Mouse (Mus musculus): ENCODE measurements around the gene Agap1. TPM values are rescaled to one million over a fixed set of nuclear protein-coding genes. Genes with fewer than 3 reads are reported as not detected.
A peak's percentile ranks its signal among the peaks of the same experiment; 100 is the strongest.

Agap1 gene
- polyA plus RNA-seq, 1 experiment from 2014 or later = 10.8 TPM

GRCm38 (mm10) chr1:89912392-89912791 lies 457.8 kb downstream of the Agap1 start:
- Histone ChIP-seq H3K4me2 (no peak overlapping the region), H3K27me3 (ENCODE audit: control insufficient read depth, insufficient read depth, low read length) (peaks cover 10% of the 10 kb centered on the region), H3K9me3 (replicated peaks; ENCODE audit: control insufficient read depth, low read length) (no peaks in the 10 kb centered on the region), H3K27ac (ENCODE audit: low read depth, low read length) (no peak overlapping the region), H3K4me1 (ENCODE audit: control insufficient read depth, insufficient read depth, low read length) (no peaks in the 10 kb centered on the region), H3K9ac (ENCODE audit: low read depth, low read length) (no peak overlapping the region), H3K4me3 (ENCODE audit: low read depth, low read length) (no peak overlapping the region), H3K36me3 (ENCODE audit: control insufficient read depth, insufficient read depth, low read length) (no peaks in the 10 kb centered on the region)
- WGBS (ENCODE audit: insufficient replicate concordance) = 48% methylated on average over 5 of the region's 5 CpGs
- no peak for ATAC-seq (replicated peaks; ENCODE audit: insufficient number of reproducible peaks, low FRiP score, low TSS enrichment)

DNA sequence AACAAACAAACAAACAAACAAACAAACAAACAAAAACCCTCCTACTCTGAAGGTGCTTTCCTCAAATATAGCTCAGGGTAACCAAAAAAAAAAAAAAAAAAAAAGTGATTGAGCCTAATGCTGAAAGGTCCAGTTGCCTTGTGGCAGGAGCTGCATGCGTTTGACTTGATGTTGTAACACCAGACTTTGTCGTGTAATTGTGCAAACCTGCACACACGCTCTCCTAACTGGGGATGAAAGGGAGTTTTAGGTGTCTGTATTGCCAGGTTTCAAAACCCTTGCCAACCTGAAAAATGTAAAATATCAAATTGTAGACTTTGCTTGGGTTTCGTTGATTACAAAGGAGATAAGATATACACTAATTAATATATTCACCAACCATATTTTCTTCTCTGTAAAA lies 459.0 kb downstream of the Agap1 start:
- Histone ChIP-seq H3K9me3 (replicated peaks; ENCODE audit: control insufficient read depth, low read length) (no peaks in the 10 kb centered on the region), H3K27ac (ENCODE audit: low read depth, low read length) (no peak overlapping the region), H3K9ac (ENCODE audit: low read depth, low read length) (no peak overlapping the region), H3K4me3 (ENCODE audit: low read depth, low read length) (no peak overlapping the region), H3K4me1 (ENCODE audit: control insufficient read depth, insufficient read depth, low read length) (no peaks in the 10 kb centered on the region), H3K36me3 (ENCODE audit: control insufficient read depth, insufficient read depth, low read length) (no peaks in the 10 kb centered on the region), H3K27me3 (ENCODE audit: control insufficient read depth, insufficient read depth, low read length) (peaks cover 21% of the 10 kb centered on the region), H3K4me2 (no peak overlapping the region)
- 62% methylated on average over 4 of the region's 4 CpGs for WGBS (ENCODE audit: insufficient replicate concordance)
- no peak for ATAC-seq (replicated peaks; ENCODE audit: insufficient number of reproducible peaks, low FRiP score, low TSS enrichment)

GRCm38 (mm10) chr1:89918111-89918510 lies 463.5 kb downstream of the Agap1 start:
- Histone ChIP-seq H3K4me2 (no peak overlapping the region), H3K9ac (ENCODE audit: low read depth, low read length) (no peak overlapping the region), H3K36me3 (ENCODE audit: control insufficient read depth, insufficient read depth, low read length) (no peaks in the 10 kb centered on the region), H3K27ac (ENCODE audit: low read depth, low read length) (no peak overlapping the region), H3K9me3 (replicated peaks; ENCODE audit: control insufficient read depth, low read length) (0 out of 2 replicates have a peak, but pooled peaks cover 3% of the 10 kb centered on the region), H3K4me3 (ENCODE audit: low read depth, low read length) (no peak overlapping the region), H3K4me1 (ENCODE audit: control insufficient read depth, insufficient read depth, low read length) (peaks cover 7% of the 10 kb centered on the region), H3K27me3 (ENCODE audit: control insufficient read depth, insufficient read depth, low read length) (peaks cover 62% of the 10 kb centered on the region)
- ATAC-seq (replicated peaks; ENCODE audit: insufficient number of reproducible peaks, low FRiP score, low TSS enrichment) = no peak
- WGBS (ENCODE audit: insufficient replicate concordance) = 23% methylated on average over 18 of the region's 18 CpGs

DNA sequence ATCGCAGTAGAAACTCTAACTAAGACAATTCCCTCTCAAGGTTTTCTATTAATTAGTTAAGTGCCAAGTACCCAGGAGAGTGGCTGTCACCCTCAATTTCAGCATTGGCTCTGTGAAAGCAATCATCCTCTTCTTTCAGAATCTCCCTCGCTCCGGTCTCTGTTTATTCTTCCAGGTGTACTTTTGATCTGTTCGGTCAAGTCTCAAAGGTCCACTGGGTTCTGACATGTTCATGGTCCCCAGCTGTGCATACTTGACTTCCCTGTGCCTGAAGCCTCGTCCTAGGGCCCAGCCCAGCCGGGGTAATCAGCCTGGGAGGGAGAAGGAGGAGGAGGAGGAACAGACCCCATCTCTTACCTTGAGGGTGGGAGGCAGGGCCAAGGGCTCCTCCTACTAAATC lies 464.6 kb downstream of the Agap1 start:
- 0 out of 2 replicates have a peak, but pooled peaks cover 3% of the 10 kb centered on the region for H3K9me3 ChIP-seq (replicated peaks; ENCODE audit: control insufficient read depth, low read length)
- ATAC-seq (replicated peaks; ENCODE audit: insufficient number of reproducible peaks, low FRiP score, low TSS enrichment) = no peak
- H3K4me3 ChIP-seq (ENCODE audit: low read depth, low read length) = no peak overlapping the region
- no peaks in the 10 kb centered on the region for H3K36me3 ChIP-seq (ENCODE audit: control insufficient read depth, insufficient read depth, low read length)
- H3K27ac ChIP-seq (ENCODE audit: low read depth, low read length) = no peak overlapping the region
- no peak overlapping the region for H3K4me2 ChIP-seq
- peaks cover 13% of the 10 kb centered on the region for H3K4me1 ChIP-seq (ENCODE audit: control insufficient read depth, insufficient read depth, low read length)
- H3K27me3 ChIP-seq (ENCODE audit: control insufficient read depth, insufficient read depth, low read length) = peaks cover 73% of the 10 kb centered on the region
- no peak overlapping the region for H3K9ac ChIP-seq (ENCODE audit: low read depth, low read length)
- WGBS (ENCODE audit: insufficient replicate concordance) = 63% methylated on average over 6 of the region's 6 CpGs

DNA sequence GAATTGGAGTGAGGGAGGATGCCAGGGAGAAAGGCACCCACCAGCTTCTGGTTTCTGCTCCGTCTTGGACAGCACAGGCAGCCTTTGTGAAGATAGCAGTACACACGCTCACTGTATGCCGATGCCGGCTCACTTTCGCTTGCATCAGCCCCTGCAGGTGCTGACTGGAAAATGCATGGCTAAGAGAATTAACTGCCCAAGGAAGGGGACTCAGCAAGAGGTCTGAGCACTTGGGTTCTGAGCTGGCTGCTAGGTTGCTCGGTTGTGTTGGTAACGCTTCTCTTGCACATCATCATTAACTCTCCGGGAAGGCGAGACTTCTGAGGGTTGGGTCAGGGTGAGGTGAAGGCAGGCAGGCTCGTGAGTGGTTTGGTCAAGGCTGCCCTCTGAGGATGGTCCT lies 467.2 kb downstream of the Agap1 start:
- Histone ChIP-seq H3K36me3 (ENCODE audit: control insufficient read depth, insufficient read depth, low read length) (no peaks in the 10 kb centered on the region), H3K27me3 (ENCODE audit: control insufficient read depth, insufficient read depth, low read length) (peaks cover 98% of the 10 kb centered on the region), H3K27ac (ENCODE audit: low read depth, low read length) (no peak overlapping the region), H3K4me2 (peak overlapping the region; percentile 63; the same call in 1 of the 2 replicates), H3K9me3 (replicated peaks; ENCODE audit: control insufficient read depth, low read length) (0 out of 2 replicates have a peak, but pooled peaks cover 3% of the 10 kb centered on the region), H3K4me3 (ENCODE audit: low read depth, low read length) (no peak overlapping the region), H3K4me1 (ENCODE audit: control insufficient read depth, insufficient read depth, low read length) (peaks cover 14% of the 10 kb centered on the region), H3K9ac (ENCODE audit: low read depth, low read length) (no peak overlapping the region)
- 4% methylated on average over 10 of the region's 10 CpGs for WGBS (ENCODE audit: insufficient replicate concordance)
- no peak for ATAC-seq (replicated peaks; ENCODE audit: insufficient number of reproducible peaks, low FRiP score, low TSS enrichment)

- ATAC-seq (replicated peaks; ENCODE audit: insufficient number of reproducible peaks, low FRiP score, low TSS enrichment) = no peak
- Histone ChIP-seq H3K27me3 (ENCODE audit: control insufficient read depth, insufficient read depth, low read length) (peaks cover 99% of the 10 kb centered on the region), H3K9ac (ENCODE audit: low read depth, low read length) (no peak overlapping the region), H3K36me3 (ENCODE audit: control insufficient read depth, insufficient read depth, low read length) (no peaks in the 10 kb centered on the region), H3K4me2 (peak overlapping the region; percentile 63), H3K4me3 (ENCODE audit: low read depth, low read length) (peak overlapping the region; percentile 37; the same call in 1 of the 2 replicates), H3K9me3 (replicated peaks; ENCODE audit: control insufficient read depth, low read length) (0 out of 2 replicates have a peak, but pooled peaks cover 3% of the 10 kb centered on the region), H3K4me1 (ENCODE audit: control insufficient read depth, insufficient read depth, low read length) (peaks cover 18% of the 10 kb centered on the region), H3K27ac (ENCODE audit: low read depth, low read length) (no peak overlapping the region)
- 2% methylated on average over 7 of the region's 7 CpGs for whole genome bisulfite sequencing (ENCODE audit: insufficient replicate concordance)
Measured at GRCm38 (mm10) chr1:89922282-89922681, 467.7 kb downstream of the Agap1 start.

- Histone ChIP-seq H3K36me3 (ENCODE audit: control insufficient read depth, insufficient read depth, low read length) (no peaks in the 10 kb centered on the region), H3K4me3 (ENCODE audit: low read depth, low read length) (peak overlapping the region; percentile 37), H3K27me3 (ENCODE audit: control insufficient read depth, insufficient read depth, low read length) (peaks cover 99% of the 10 kb centered on the region), H3K27ac (ENCODE audit: low read depth, low read length) (no peak overlapping the region), H3K4me1 (ENCODE audit: control insufficient read depth, insufficient read depth, low read length) (peaks cover 21% of the 10 kb centered on the region), H3K9ac (ENCODE audit: low read depth, low read length) (no peak overlapping the region), H3K9me3 (replicated peaks; ENCODE audit: control insufficient read depth, low read length) (0 out of 2 replicates have a peak, but pooled peaks cover 3% of the 10 kb centered on the region), H3K4me2 (peak overlapping the region; percentile 63)
- ATAC-seq (replicated peaks; ENCODE audit: insufficient number of reproducible peaks, low FRiP score, low TSS enrichment) = no peak
- WGBS (ENCODE audit: insufficient replicate concordance) = under 1% methylated on average over 40 of the region's 41 CpGs
Measured at GRCm38 (mm10) chr1:89922883-89923641, 468.5 kb downstream of the Agap1 start.

GRCm38 (mm10) chr1:89923642-89924020 lies 469.0 kb downstream of the Agap1 start:
- 11% methylated on average over 14 of the region's 14 CpGs for WGBS (ENCODE audit: insufficient replicate concordance)

More at GRCm38 (mm10) chr1:89923642-89924020, 469.0 kb downstream of the Agap1 start:
- no peak overlapping the region for H3K27ac ChIP-seq (ENCODE audit: low read depth, low read length)
- peak overlapping the region; percentile 37 for H3K4me3 ChIP-seq (ENCODE audit: low read depth, low read length)
- H3K9ac ChIP-seq (ENCODE audit: low read depth, low read length) = no peak overlapping the region
- H3K4me1 ChIP-seq (ENCODE audit: control insufficient read depth, insufficient read depth, low read length) = peaks cover 21% of the 10 kb centered on the region
- H3K36me3 ChIP-seq (ENCODE audit: control insufficient read depth, insufficient read depth, low read length) = no peaks in the 10 kb centered on the region
- peaks cover 100% of the 10 kb centered on the region for H3K27me3 ChIP-seq (ENCODE audit: control insufficient read depth, insufficient read depth, low read length)
- no peak for ATAC-seq (replicated peaks; ENCODE audit: insufficient number of reproducible peaks, low FRiP score, low TSS enrichment)
- peak overlapping the region; percentile 63 for H3K4me2 ChIP-seq
- 0 out of 2 replicates have a peak, but pooled peaks cover 3% of the 10 kb centered on the region for H3K9me3 ChIP-seq (replicated peaks; ENCODE audit: control insufficient read depth, low read length)

Measured in heart, embryonic 11.5 days (tissue).